Mouse (Mus musculus): ENCODE data around the gene 4931422A03Rik. TPM values are rescaled to one million over a fixed set of nuclear protein-coding genes. Genes with fewer than 3 reads are reported as not detected.

4931422A03Rik gene
- polyA plus RNA-seq, 1 experiment from 2014 or later = 2.0 TPM

- WGBS = 70% methylated on average over 3 of the region's 3 CpGs
- H3K9ac ChIP-seq = no peak overlapping the region
- ATAC-seq (ENCODE audit: low FRiP score) = no peak
Observed at GRCm38 (mm10) chr2:103958634-103959033, 69.5 kb downstream of the 4931422A03Rik start.

DNA sequence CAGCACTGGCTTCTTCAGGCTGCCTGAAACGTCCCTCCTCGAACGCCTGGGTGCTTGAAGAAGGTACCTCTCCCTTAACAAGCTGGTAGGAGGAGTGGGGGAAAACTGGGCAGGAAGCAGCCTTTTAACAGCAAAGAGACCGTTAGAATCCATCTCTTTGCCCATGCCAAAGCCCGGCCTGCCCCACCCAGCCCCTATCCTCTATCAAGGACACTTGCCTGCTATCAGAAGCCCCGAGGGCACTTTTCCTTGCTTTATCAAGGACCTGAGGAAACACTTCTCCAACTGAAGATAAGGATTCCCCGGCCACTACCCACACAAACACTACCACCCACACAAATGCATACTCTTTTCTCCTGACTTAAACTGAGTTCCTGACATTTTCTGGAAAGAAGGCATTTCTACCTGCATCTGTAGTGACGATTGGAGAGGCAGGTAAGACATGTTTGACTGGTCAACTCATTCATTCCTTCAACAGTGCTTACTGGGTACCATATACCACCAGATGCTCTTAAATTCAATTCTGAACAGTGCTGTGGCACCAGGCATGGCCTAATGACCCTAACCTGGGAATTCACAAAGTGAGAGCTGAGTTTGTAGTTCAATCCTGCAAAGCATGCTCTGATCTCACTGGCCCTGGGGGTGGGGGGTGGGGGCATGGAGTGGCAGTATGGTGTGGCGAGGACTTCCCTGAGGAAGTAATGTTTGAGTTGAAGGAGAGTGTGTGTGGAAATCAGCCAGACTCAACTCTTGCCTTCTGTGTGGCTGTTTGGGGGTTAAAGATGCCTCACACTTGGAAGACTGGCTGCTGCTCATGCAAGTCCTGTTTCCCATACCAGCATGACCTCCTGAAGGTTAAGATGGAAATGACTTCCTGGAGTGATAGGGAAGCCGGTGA, 70.3 kb downstream of the 4931422A03Rik start, which contains the start of gene Lmo2:
Lmo2 (plus strand) TSS at position 338 of the 898 bp plus-strand sequence.
- WGBS = 79% methylated on average over 10 of the region's 10 CpGs
- no peaks in the 10 kb centered on the region for H3K4me1 ChIP-seq

More at GRCm38 (mm10) chr2:103958634-103959033, 69.5 kb downstream of the 4931422A03Rik start:
- H3K36me3 ChIP-seq = no peaks in the 10 kb centered on the region
- no peaks in the 10 kb centered on the region for H3K4me1 ChIP-seq
- no peak overlapping the region for H3K27ac ChIP-seq
- no peaks in the 10 kb centered on the region for H3K27me3 ChIP-seq
- H3K4me3 ChIP-seq = no peak overlapping the region
- no peaks in the 10 kb centered on the region for H3K9me3 ChIP-seq (replicated peaks)
- H3K4me2 ChIP-seq (replicated peaks) = no peak overlapping the region

DNA sequence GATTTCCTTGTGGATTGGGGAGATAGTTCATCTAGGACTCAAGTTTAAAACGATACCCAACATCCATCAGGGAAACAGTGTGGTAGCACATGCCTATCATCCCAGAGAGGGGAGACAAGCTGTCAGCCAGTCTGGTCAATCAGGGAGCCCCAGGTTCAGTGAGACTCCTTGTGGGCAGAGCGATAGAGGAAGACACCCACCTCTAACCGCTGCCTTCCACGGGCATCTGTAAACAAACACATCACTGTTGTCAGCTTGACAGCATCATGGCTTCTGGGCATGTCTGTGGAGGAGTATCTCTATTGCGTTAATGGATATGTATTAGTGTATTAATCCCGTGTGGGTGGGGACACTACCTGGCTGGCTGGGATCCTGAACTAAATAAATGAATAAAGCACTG, 71.3 kb downstream of the 4931422A03Rik start:
- Histone ChIP-seq H3K4me2 (replicated peaks) (no peak overlapping the region), H3K9ac (no peak overlapping the region), H3K27me3 (no peaks in the 10 kb centered on the region), H3K36me3 (no peaks in the 10 kb centered on the region), H3K4me1 (no peaks in the 10 kb centered on the region), H3K27ac (no peak overlapping the region), H3K4me3 (no peak overlapping the region), H3K9me3 (replicated peaks) (no peaks in the 10 kb centered on the region)
- no peak for ATAC-seq (ENCODE audit: low FRiP score)
- 81% methylated on average over 6 of the region's 6 CpGs for WGBS

More for the DNA sequence above, 70.3 kb downstream of the 4931422A03Rik start, which contains the start of gene Lmo2:
- Histone ChIP-seq H3K36me3 (no peaks in the 10 kb centered on the region), H3K9me3 (replicated peaks) (no peaks in the 10 kb centered on the region), H3K4me2 (replicated peaks) (no peak within 1 kb of the TSS), H3K27me3 (no peaks in the 10 kb centered on the region), H3K4me3 (no peak within 1 kb of the TSS), H3K9ac (no peak within 1 kb of the TSS), H3K27ac (no peak within 1 kb of the TSS)
- ATAC-seq (ENCODE audit: low FRiP score) = no peak

GRCm38 (mm10) chr2:103955714-103956113, 72.4 kb downstream of the 4931422A03Rik start:
- no peak overlapping the region for H3K4me3 ChIP-seq
- WGBS = 86% methylated on average over 3 of the region's 3 CpGs
- H3K27me3 ChIP-seq = no peaks in the 10 kb centered on the region
- no peak overlapping the region for H3K4me2 ChIP-seq (replicated peaks)
- H3K9me3 ChIP-seq (replicated peaks) = no peaks in the 10 kb centered on the region
- ATAC-seq (ENCODE audit: low FRiP score) = no peak
- H3K9ac ChIP-seq = no peak overlapping the region
- no peaks in the 10 kb centered on the region for H3K36me3 ChIP-seq
- H3K27ac ChIP-seq = no peak overlapping the region
- no peaks in the 10 kb centered on the region for H3K4me1 ChIP-seq

DNA sequence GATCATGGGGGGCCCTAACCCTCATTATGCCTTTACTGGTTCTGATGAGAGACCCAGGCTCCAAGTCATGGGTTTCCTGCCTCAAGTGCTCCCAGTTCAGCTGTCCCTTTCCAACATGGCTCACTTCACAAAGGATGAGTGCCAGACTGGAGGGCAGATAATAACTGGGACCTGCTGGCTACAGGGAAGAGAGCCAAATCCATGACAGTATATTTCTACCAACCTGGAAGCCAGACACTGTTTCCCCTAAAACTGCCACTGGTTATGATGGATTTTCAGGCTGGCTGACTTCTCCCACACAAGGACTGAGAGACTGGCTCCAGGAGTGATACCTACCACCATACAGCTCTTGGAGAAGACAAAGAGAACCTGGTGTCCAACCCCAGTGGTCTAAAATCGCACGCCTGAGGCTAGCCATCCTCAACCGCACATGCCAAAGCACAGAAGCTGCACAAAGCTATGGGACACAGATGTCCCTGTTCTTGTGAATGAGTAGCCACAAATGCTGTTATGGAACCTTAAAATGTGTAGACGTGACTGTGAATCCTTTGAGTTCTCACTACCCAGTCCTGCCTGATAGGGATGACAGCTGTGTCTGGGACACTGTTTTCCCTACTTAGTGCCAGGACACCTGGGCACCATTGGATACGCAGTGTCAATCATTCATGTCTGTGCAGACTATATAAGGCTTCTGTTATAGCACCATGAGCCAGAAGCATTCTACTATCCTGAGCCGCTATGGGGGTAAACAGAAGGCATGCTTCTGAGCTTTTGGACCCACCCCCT, 74.9 kb downstream of the 4931422A03Rik start:
- no peaks in the 10 kb centered on the region for H3K36me3 ChIP-seq
- no peaks in the 10 kb centered on the region for H3K4me1 ChIP-seq
- no peaks in the 10 kb centered on the region for H3K27me3 ChIP-seq
- H3K4me2 ChIP-seq (replicated peaks) = no peak overlapping the region
- H3K9me3 ChIP-seq (replicated peaks) = no peaks in the 10 kb centered on the region
- no peak overlapping the region for H3K27ac ChIP-seq
- H3K4me3 ChIP-seq = no peak overlapping the region
- no peak for ATAC-seq (ENCODE audit: low FRiP score)
- 94% methylated on average over 6 of the region's 6 CpGs for WGBS
- no peak overlapping the region for H3K9ac ChIP-seq

- Histone ChIP-seq H3K4me1 (0 out of 2 replicates have a peak, but pooled peaks cover 3% of the 10 kb centered on the region), H3K27ac (no peak overlapping the region), H3K9me3 (replicated peaks) (no peaks in the 10 kb centered on the region), H3K27me3 (no peaks in the 10 kb centered on the region), H3K4me3 (no peak overlapping the region), H3K9ac (no peak overlapping the region), H3K4me2 (replicated peaks) (no peak overlapping the region), H3K36me3 (no peaks in the 10 kb centered on the region)
- 66% methylated on average over 8 of the region's 8 CpGs for WGBS
- no peak for ATAC-seq (ENCODE audit: low FRiP score)
Observed at GRCm38 (mm10) chr2:103947982-103948655, 80.0 kb downstream of the 4931422A03Rik start.

DNA sequence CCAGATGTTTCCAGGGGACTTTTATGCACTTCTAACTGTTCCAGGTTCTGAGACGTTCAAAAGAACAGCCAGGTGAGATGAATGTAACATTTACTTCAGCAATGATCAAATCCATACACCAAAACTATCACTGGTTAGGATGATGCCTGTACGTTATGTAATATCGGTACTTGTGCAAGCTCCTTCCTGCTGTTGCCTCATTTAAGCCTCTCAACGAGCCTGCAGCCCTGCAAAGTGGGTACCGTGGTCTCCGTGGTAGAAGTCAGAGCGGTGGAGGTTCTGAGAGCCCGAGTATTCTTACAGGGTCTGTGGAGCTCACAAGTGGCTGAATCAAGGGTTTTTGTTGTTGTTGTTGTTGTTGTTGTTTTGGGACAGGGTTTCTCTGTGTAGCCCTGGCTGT, 81.3 kb downstream of the 4931422A03Rik start:
- Histone ChIP-seq H3K4me1 (0 out of 2 replicates have a peak, but pooled peaks cover 3% of the 10 kb centered on the region), H3K36me3 (no peaks in the 10 kb centered on the region), H3K4me3 (no peak overlapping the region), H3K9ac (no peak overlapping the region), H3K27ac (no peak overlapping the region), H3K9me3 (replicated peaks) (no peaks in the 10 kb centered on the region), H3K4me2 (replicated peaks) (no peak overlapping the region), H3K27me3 (no peaks in the 10 kb centered on the region)
- WGBS = 77% methylated on average over 8 of the region's 8 CpGs
- no peak for ATAC-seq (ENCODE audit: low FRiP score)

GRCm38 (mm10) chr2:103945571-103946092, 82.5 kb downstream of the 4931422A03Rik start:
- no peak overlapping the region for H3K4me3 ChIP-seq
- H3K4me2 ChIP-seq (replicated peaks) = no peak overlapping the region
- ATAC-seq (ENCODE audit: low FRiP score) = no peak
- H3K27ac ChIP-seq = no peak overlapping the region
- H3K9ac ChIP-seq = no peak overlapping the region
- 83% methylated on average over 5 of the region's 5 CpGs for WGBS
- no peaks in the 10 kb centered on the region for H3K27me3 ChIP-seq
- no peaks in the 10 kb centered on the region for H3K9me3 ChIP-seq (replicated peaks)
- H3K36me3 ChIP-seq = no peaks in the 10 kb centered on the region
- H3K4me1 ChIP-seq = 0 out of 2 replicates have a peak, but pooled peaks cover 3% of the 10 kb centered on the region

DNA sequence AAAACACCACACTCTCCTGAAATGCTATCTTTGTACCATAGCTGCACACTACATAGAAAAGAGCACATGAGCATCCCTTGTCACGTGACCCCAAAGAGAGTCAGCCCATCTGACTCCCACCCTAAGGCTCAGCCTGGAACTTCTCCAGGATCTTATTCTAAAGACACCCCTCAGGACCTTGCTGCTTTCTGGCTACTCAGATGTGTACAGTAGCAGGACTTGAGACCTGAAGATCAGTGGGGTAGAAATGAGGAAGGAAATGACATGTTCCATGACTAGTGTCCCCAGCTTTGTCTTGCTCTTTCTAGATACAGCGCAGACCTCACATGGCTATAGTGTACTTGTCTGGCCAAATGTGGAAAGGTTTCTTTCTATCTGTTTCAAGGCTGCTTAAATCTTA, 83.3 kb downstream of the 4931422A03Rik start:
- 0 out of 2 replicates have a peak, but pooled peaks cover 3% of the 10 kb centered on the region for H3K4me1 ChIP-seq
- no peak overlapping the region for H3K9ac ChIP-seq
- no peaks in the 10 kb centered on the region for H3K36me3 ChIP-seq
- ATAC-seq (ENCODE audit: low FRiP score) = no peak
- H3K27ac ChIP-seq = no peak overlapping the region
- H3K4me3 ChIP-seq = no peak overlapping the region
- no peaks in the 10 kb centered on the region for H3K27me3 ChIP-seq
- no peak overlapping the region for H3K4me2 ChIP-seq (replicated peaks)
- no peaks in the 10 kb centered on the region for H3K9me3 ChIP-seq (replicated peaks)
- 91% methylated on average over 2 of the region's 2 CpGs for WGBS

GRCm38 (mm10) chr2:103941085-103941484, 87.1 kb downstream of the 4931422A03Rik start:
- H3K27ac ChIP-seq = no peak overlapping the region
- H3K4me1 ChIP-seq = 0 out of 2 replicates have a peak, but pooled peaks cover 3% of the 10 kb centered on the region
- no peaks in the 10 kb centered on the region for H3K9me3 ChIP-seq (replicated peaks)
- no peak for ATAC-seq (ENCODE audit: low FRiP score)
- H3K4me3 ChIP-seq = no peak overlapping the region
- no peaks in the 10 kb centered on the region for H3K36me3 ChIP-seq
- no peaks in the 10 kb centered on the region for H3K27me3 ChIP-seq
- H3K9ac ChIP-seq = no peak overlapping the region
- WGBS = 72% methylated on average over 3 of the region's 3 CpGs
- H3K4me2 ChIP-seq (replicated peaks) = no peak overlapping the region

- no peaks in the 10 kb centered on the region for H3K36me3 ChIP-seq
- no peak overlapping the region for H3K4me2 ChIP-seq (replicated peaks)
- H3K9me3 ChIP-seq (replicated peaks) = no peaks in the 10 kb centered on the region
- H3K27me3 ChIP-seq = no peaks in the 10 kb centered on the region
- H3K4me1 ChIP-seq = 0 out of 2 replicates have a peak, but pooled peaks cover 5% of the 10 kb centered on the region
- H3K9ac ChIP-seq = no peak overlapping the region
- no peak overlapping the region for H3K27ac ChIP-seq
- H3K4me3 ChIP-seq = no peak overlapping the region
- no peak for ATAC-seq (ENCODE audit: low FRiP score)
Observed at GRCm38 (mm10) chr2:103939003-103939402, 89.2 kb downstream of the 4931422A03Rik start.

Measured in hindbrain, embryonic 12.5 days (tissue).